Mouse (Mus musculus) cerebellum, adult 11-12 months (tissue): ENCODE data around the gene Cpox.
"Not testable (repeated sequence)": the region's sequence is repeated elsewhere in the genome, so short reads cannot be mapped to it uniquely, and the experiment has no call there.

Experiments used
- DNase-seq: peaks from one replicate; pipeline ENCODE4 v3.0.0; 2022

Gene Cpox

GRCm38 (mm10) chr16:58669917-58670630 lies at the start of gene Cpox:
Cpox (plus strand) TSS chr16:58670292.
- DNase-seq, result peak; percentile 83

GRCm38 (mm10) chr16:58622377-58622776 lies 47.7 kb upstream of the Cpox start:
- no peak for DNase-seq

GRCm38 (mm10) chr16:58623114-58623513 lies 47.0 kb upstream of the Cpox start:
- DNase-seq, result no peak

GRCm38 (mm10) chr16:58623944-58624343 lies 46.1 kb upstream of the Cpox start:
- DNase-seq, result no peak

GRCm38 (mm10) chr16:58627597-58628335 lies 42.3 kb upstream of the Cpox start:
- no peak for DNase-seq

GRCm38 (mm10) chr16:58628336-58628680 lies 41.8 kb upstream of the Cpox start:
- DNase-seq, result no peak

GRCm38 (mm10) chr16:58628968-58629367 lies 41.1 kb upstream of the Cpox start:
- DNase-seq, result no peak

GRCm38 (mm10) chr16:58629736-58630135 lies 40.4 kb upstream of the Cpox start:
- DNase-seq, result no peak

GRCm38 (mm10) chr16:58635866-58636265 lies 34.2 kb upstream of the Cpox start:
- DNase-seq, result no peak

- DNase-seq, result no peak
Measured at GRCm38 (mm10) chr16:58637448-58637847, 32.6 kb upstream of the Cpox start.

GRCm38 (mm10) chr16:58638016-58638415 lies 32.1 kb upstream of the Cpox start:
- no peak for DNase-seq

GRCm38 (mm10) chr16:58638689-58639175 lies 31.4 kb upstream of the Cpox start, which contains the start of gene E330017A01Rik:
E330017A01Rik (minus strand) TSS chr16:58638739.
- DNase-seq, result no peak

GRCm38 (mm10) chr16:58649979-58650378 lies 20.1 kb upstream of the Cpox start:
- no peak for DNase-seq

- DNase-seq, result no peak
Measured at GRCm38 (mm10) chr16:58655751-58656150, 14.3 kb upstream of the Cpox start.

- no peak for DNase-seq
Measured at GRCm38 (mm10) chr16:58656526-58656925, 13.6 kb upstream of the Cpox start.

GRCm38 (mm10) chr16:58658668-58659067 lies 11.4 kb upstream of the Cpox start:
- DNase-seq, result no peak

- DNase-seq, result no peak
Measured at GRCm38 (mm10) chr16:58661826-58662225, 8.3 kb upstream of the Cpox start.

GRCm38 (mm10) chr16:58662287-58662791 lies 7.8 kb upstream of the Cpox start:
- DNase-seq, result no peak

GRCm38 (mm10) chr16:58663021-58663420 lies 7.1 kb upstream of the Cpox start:
- DNase-seq, result no peak

GRCm38 (mm10) chr16:58663816-58664215 lies 6.3 kb upstream of the Cpox start:
- no peak for DNase-seq

GRCm38 (mm10) chr16:58665137-58665536 lies 5.0 kb upstream of the Cpox start:
- DNase-seq, result not testable (repeated sequence)

- DNase-seq, result not testable (repeated sequence)
Measured at GRCm38 (mm10) chr16:58666681-58667080, 3.4 kb upstream of the Cpox start.

GRCm38 (mm10) chr16:58668586-58668985 lies 1.5 kb upstream of the Cpox start:
- DNase-seq, result no peak

- peak; percentile 13 for DNase-seq
Measured at GRCm38 (mm10) chr16:58669264-58669663, 828 bp upstream of the Cpox start.
